Mouse (Mus musculus) kidney, adult 8-10 months (tissue): ENCODE results near the gene Gm13090.
A peak's percentile ranks its signal among the peaks of the same experiment; 100 is the strongest.

Experiments used
- DNase-seq, 2 experiments: peaks; one replicate each; pipeline ENCODE4 v3.0.0; 2022

The Gm13090 gene

GRCm38 (mm10) chr4:151103646-151104045 is 14.3 kb downstream of the Gm13090 start:
- DNase-seq = no peak

DNA sequence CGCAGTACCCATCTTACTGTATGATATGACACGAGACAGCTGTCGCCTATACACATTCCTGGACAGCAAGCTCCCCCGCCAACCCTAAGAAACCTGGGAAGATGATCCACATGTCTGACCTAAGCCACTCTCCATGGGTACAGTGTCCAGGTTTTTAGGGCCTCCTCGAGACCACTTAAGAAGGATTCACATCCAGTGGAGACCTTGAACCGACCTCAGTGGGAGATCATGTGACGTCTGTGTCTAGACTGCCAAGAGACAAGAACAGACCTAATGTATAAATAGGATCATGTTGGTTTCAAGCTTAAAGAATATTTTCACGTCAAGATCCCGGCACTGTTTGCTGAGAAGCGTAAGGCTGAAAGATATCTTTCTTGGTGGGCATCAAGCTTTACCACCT is 14.8 kb downstream of the Gm13090 start:
- no peak for DNase-seq

DNA sequence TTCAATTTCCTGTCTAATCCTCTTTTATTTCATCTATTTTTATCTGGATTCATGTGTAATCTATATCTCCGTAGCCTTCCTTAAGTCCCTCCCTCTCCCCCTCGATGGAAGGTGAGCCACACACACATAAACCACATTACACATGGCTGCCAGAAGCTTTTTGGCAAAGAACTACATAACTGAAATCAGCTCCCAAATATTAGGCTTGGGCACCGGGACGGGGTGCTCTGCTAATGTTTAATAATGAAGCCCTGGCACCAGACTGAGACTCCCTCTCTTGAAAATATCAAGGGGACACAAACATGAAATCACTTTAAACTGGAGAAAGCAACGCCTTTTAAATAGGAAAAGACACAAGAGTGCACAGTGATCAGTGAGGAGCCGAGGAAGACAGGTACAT is 16.5 kb downstream of the Gm13090 start:
- DNase-seq = no peak

GRCm38 (mm10) chr4:151106468-151106867 is 17.1 kb downstream of the Gm13090 start:
- no peak for DNase-seq

- DNase-seq = no peak
Observed at GRCm38 (mm10) chr4:151107131-151108001, 18.0 kb downstream of the Gm13090 start.

GRCm38 (mm10) chr4:151108028-151108771 is 18.8 kb downstream of the Gm13090 start:
- DNase-seq = peak; percentile 68 to 75

DNA sequence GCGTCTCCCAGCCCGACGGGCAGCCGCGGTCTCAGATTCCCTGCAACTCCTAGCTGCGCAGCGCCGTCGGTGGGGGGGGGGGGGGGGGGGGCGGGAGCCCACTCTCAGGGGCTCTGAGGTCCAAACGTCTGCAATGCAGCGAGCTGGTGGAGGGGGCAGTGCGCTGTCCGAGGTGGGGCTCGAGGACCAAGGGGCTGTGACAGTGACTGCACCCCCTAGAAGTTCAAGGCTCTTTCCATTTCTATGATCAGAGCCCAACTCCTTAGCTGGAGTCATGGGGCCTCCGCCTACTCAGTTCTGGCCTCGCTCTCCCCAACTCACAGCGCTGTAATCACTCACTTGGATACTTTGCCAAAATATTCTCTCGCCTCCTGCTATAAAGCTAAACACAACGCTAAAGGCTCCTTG is 19.5 kb downstream of the Gm13090 start:
- no peak for DNase-seq

- no peak for DNase-seq
Observed at GRCm38 (mm10) chr4:151111226-151111625, 21.9 kb downstream of the Gm13090 start.

DNA sequence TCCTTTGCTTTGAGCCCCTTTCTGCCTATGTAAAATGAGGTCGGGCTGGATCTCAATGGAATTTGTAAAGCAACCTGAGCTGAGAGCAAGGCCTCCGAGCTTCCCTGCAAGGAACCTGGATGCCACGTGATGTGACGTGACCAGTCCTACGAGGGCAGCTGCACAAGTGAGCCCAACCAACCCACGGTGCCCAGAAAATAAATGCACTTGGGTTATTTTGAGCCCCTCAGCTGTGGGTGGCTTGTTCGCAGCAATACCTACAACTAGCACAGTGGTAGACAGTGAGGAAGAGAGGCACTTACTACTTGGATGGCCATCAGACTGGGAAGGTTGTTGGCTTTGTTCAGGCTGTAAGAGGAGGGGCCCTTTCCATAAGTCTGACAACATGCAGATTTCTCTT is 25.2 kb downstream of the Gm13090 start:
- DNase-seq = no peak

- DNase-seq = no peak
Observed at GRCm38 (mm10) chr4:151118883-151119282, 29.5 kb downstream of the Gm13090 start.

DNA sequence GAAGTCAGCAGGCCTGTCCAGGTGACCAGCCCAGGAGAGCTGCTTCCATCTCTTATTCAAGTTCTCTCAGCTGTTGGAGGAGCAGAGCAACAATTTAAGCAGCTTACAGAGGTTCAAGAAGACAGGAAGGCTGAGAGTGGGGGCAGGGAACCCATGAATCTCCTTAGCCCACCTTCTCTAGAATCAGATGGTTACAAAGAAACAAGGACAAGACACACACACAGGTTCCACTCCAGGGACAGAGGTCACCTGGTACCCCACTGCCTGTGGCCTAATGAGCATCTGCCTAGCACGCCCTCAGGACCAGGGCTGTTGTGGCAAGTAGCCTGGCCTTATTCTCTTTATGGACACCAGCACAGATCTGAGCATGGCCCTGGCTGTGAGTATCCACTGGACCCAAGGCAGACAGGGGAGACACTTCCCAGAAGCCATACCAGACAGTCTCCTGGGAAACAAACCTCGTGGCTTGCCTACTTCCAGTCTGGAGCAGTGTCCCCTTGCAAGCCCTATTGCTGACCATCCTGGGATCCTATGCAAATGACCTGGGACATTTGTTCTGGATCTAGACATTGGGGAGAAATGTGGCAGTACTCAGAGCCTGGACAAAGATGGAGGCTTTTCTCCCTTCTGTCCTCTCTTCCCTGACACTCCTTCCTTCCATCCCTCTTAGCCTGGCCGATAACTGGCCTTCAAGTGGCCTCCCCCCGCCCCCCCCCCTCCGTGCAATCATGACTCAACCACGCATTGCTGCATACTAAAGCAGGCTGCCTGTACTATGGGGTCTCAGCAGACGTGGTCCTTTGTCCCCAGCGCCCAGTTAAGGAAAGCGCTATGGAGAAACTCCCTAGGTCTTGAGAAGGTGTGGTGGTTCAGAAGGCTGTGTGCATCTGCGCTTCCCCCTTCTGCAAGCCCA is 38.5 kb downstream of the Gm13090 start:
- DNase-seq = no peak

DNA sequence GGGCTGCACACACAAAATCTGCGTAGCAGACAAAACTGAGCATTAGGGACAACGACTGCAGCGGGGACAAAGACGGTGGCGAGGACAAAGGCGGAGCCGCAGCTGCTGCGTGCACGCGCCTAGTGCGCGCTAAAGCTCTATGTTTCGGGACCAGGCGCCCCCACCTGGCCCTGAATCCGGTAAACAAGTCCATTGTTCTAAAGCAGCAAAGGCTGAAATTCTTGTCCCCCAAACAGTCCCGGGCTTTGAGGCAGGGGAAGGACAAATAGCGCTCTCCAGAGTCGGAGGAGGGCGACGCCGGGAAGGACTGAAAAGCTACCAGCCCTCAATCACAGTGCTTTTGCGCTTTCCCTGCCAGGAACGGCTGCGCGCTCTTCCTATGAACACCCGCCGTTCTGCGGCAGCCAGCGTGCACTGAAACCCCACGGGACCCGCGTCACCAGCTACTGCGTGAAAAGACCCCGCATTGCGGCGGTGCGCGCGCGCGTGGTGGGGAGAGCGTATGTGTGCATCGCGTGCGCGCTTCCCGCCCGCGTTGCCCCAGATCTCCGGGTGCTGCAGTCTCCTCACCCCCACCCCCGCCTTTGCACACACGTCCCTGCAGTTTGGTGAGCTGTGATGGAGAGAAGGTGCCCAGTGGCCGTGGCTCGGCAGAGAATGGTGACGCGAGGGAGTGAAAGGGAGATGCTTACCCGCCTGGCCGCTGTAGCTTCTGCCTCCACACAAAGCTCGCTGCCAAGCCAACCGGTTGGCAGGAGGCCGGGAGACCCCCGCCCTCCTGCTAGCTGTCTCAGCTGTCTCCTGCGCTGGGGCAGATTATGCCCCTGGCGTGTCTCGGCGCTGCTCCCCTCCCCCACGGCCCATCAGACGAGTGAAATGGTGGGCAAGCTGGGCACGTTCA is 39.5 kb downstream of the Gm13090 start:
- DNase-seq = peak in 1 of 2 experiments; percentile 11

- no peak for DNase-seq
Observed at GRCm38 (mm10) chr4:151129725-151130557, 40.6 kb downstream of the Gm13090 start.

DNA sequence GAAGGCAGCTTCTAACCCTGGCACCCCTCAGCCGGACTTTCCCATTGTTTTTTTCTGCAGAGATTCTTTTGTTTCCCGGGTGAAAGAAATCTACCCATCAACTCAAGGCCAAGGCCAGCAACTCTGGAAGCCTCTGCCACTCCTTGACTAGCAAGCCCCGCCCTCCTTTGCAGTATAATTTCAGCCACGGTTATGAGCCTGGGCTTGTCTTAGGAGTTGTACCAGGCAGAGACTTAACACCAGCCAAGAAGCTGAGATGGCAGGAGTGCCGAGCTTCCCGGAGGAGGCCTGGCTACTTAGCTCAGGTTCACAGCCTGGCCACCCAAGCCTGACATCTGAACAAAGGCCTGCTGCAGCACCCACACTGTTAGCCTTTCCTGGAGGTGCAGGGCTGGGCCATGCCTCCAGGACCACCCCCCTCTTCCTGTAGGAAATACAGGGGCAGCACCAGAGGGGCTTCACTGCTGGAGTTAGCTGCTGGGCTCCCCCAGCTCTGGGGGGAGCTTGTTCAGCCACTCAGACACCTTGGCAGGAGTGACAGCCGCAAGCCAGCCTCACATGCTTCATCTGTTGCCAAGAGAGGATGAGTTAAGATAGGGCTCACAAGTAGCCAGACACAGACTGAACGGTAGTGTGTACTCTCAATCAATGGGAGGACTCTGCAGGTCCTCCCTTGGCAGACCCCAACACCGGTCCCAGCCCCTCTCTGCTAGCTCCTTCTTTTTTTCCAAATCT is 41.6 kb downstream of the Gm13090 start:
- no peak for DNase-seq

GRCm38 (mm10) chr4:151132493-151132892 is 43.1 kb downstream of the Gm13090 start:
- no peak for DNase-seq

GRCm38 (mm10) chr4:151133760-151134159 is 44.4 kb downstream of the Gm13090 start:
- DNase-seq = no peak

- peak in 1 of 2 experiments; percentile 12 for DNase-seq
Observed at GRCm38 (mm10) chr4:151135491-151135890, 46.1 kb downstream of the Gm13090 start.

DNA sequence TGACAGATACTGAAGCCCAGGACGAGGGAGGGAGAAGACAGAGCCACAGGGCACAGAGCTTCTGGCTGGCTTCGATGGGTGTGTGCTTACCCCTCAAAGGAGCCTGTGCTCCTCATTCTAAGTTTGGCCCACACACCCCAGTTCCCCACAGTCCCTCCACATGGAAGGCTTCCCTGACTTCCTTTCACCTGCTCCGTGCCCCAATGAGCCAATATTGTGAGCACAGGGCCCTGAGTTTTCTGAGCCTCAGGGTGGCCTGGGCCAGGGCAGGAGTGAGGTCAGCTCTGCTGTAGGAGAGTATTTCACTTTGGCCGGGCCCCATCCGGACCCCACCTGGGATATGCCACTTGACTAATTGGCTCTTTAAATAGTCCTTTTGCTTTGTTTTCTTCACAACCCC is 48.3 kb downstream of the Gm13090 start:
- no peak for DNase-seq

DNA sequence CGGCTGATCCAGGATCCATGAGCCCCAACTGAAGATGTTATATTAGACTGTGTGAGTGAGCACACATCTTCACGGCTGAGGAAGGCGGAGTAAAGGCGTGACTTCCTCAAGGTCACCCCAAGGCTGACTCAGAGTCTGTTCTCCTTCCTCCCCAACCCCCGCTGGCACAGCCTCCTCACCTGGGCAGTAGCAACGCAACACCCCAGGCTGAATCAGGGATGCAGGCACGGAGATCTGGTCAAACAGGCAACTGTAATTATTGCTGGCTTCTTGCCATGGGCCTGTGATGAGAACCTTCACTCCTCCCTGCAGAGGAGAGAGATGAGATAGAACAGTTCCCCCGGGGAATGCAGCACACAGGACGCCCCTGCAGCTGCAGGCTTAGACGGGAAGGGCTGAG is 48.8 kb downstream of the Gm13090 start:
- DNase-seq = peak in 1 of 2 experiments; percentile 15

DNA sequence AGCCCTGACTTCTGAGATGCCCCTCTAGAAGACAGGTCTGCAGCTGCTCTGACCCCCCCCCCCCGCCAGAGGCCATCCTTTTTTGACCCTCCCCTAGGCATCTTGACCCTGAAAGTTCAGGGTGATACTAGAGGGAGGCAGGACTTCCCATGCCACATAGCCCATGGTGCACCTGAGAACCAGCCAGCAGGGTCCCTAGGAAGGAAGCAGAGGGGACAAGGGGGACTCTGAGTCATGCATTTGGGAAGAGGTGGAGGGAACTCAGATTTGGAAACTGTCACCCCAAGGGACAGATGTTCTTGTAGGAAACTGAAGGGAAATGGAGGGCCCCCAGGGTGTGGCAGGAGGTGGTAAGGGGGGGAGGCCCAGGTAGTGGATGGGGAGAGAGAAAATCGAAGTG is 49.2 kb downstream of the Gm13090 start:
- DNase-seq = no peak
